Mouse (Mus musculus) ES-E14 (cell line): Measurements from ENCODE around the gene Rnase13.

Experiments
- CHD2 ChIP-seq: IDR thresholded peaks from 2 replicates; pipeline ENCODE4 v1.6.1; 2014; ENCODE audit warnings: mild to moderate bottlenecking, low read depth, low read length, inconsistent platforms
- MAFK ChIP-seq: IDR thresholded peaks from 2 replicates; pipeline ENCODE4 v1.6.1; 2014; ENCODE audit warnings: mild to moderate bottlenecking, low read depth, low read length, inconsistent platforms; ENCODE audit not compliant: insufficient read depth
- ZC3H11A ChIP-seq: IDR thresholded peaks from 2 replicates; pipeline ENCODE4 v1.6.1; 2012; ENCODE audit warnings: low read depth, mild to moderate bottlenecking, inconsistent platforms, low read length, borderline replicate concordance

GRCm38 (mm10) chr14:51943336-51943735 is 20.8 kb upstream of the Rnase13 start:
- no peak for TF ChIP-seq MAFK
- no peak for TF ChIP-seq ZC3H11A
- no peak for TF ChIP-seq CHD2
